Mouse (Mus musculus): ENCODE measurements around the gene Atp8b3. TPM values are rescaled to one million over a fixed set of nuclear protein-coding genes. Genes with fewer than 3 reads are reported as not detected.

The Atp8b3 gene
- polyA plus RNA-seq, 1 experiment: 0.03 TPM

GRCm38 (mm10) chr10:80578131-80578750 is 39.3 kb upstream of the Atp8b3 start:
- peak overlapping the region; percentile 96 for H3K4me3 ChIP-seq (replicated peaks)
- H3K36me3 ChIP-seq (ENCODE audit: control insufficient read depth): peaks cover 49% of the 10 kb centered on the region
- no peaks in the 10 kb centered on the region for H3K9me3 ChIP-seq (ENCODE audit: control insufficient read depth, low read length)
- TF ChIP-seq GATA1 (IDR thresholded peaks at IDR 0.05; ENCODE audit: low read length) (no peak), TAL1 (IDR thresholded peaks at IDR 0.05; ENCODE audit: low read length) (no peak)
- no peaks in the 10 kb centered on the region for H3K27me3 ChIP-seq (ENCODE audit: control insufficient read depth)
- H3K4me1 ChIP-seq (ENCODE audit: control insufficient read depth): peaks cover 79% of the 10 kb centered on the region

GRCm38 (mm10) chr10:80577195-80578130 is 38.5 kb upstream of the Atp8b3 start, which contains the start of gene Klf16:
TSS of gene Klf16 (minus strand) at chr10:80577321.
- H3K4me1 ChIP-seq (ENCODE audit: control insufficient read depth): peaks cover 85% of the 10 kb centered on the region

GRCm38 (mm10) chr10:80576351-80577194 is 37.6 kb upstream of the Atp8b3 start:
- H3K36me3 ChIP-seq (ENCODE audit: control insufficient read depth): peaks cover 50% of the 10 kb centered on the region
- peaks cover 91% of the 10 kb centered on the region for H3K4me1 ChIP-seq (ENCODE audit: control insufficient read depth)

More at GRCm38 (mm10) chr10:80577195-80578130, 38.5 kb upstream of the Atp8b3 start, which contains the start of gene Klf16:
- no peak for TF ChIP-seq TAL1 (IDR thresholded peaks at IDR 0.05; ENCODE audit: low read length)
- TF ChIP-seq GATA1 (IDR thresholded peaks at IDR 0.05; ENCODE audit: low read length): no peak
- no peaks in the 10 kb centered on the region for H3K9me3 ChIP-seq (ENCODE audit: control insufficient read depth, low read length)
- peak within 1 kb of the TSS; percentile 96 for H3K4me3 ChIP-seq (replicated peaks)
- no peaks in the 10 kb centered on the region for H3K27me3 ChIP-seq (ENCODE audit: control insufficient read depth)
- peaks cover 48% of the 10 kb centered on the region for H3K36me3 ChIP-seq (ENCODE audit: control insufficient read depth)

GRCm38 (mm10) chr10:80575925-80576324 is 37.0 kb upstream of the Atp8b3 start:
- Histone ChIP-seq H3K36me3 (ENCODE audit: control insufficient read depth) (peaks cover 51% of the 10 kb centered on the region), H3K4me3 (replicated peaks) (peak overlapping the region; percentile 96), H3K27me3 (ENCODE audit: control insufficient read depth) (no peaks in the 10 kb centered on the region), H3K9me3 (ENCODE audit: control insufficient read depth, low read length) (no peaks in the 10 kb centered on the region), H3K4me1 (ENCODE audit: control insufficient read depth) (peaks cover 93% of the 10 kb centered on the region)
- TF ChIP-seq TAL1 (IDR thresholded peaks at IDR 0.05; ENCODE audit: low read length) (no peak), GATA1 (IDR thresholded peaks at IDR 0.05; ENCODE audit: low read length) (no peak)

More at GRCm38 (mm10) chr10:80576351-80577194, 37.6 kb upstream of the Atp8b3 start:
- H3K4me3 ChIP-seq (replicated peaks): peak overlapping the region; percentile 96
- no peaks in the 10 kb centered on the region for H3K27me3 ChIP-seq (ENCODE audit: control insufficient read depth)
- no peak for TF ChIP-seq GATA1 (IDR thresholded peaks at IDR 0.05; ENCODE audit: low read length)
- no peak for TF ChIP-seq TAL1 (IDR thresholded peaks at IDR 0.05; ENCODE audit: low read length)
- H3K9me3 ChIP-seq (ENCODE audit: control insufficient read depth, low read length): no peaks in the 10 kb centered on the region

GRCm38 (mm10) chr10:80574896-80575295 is 36.0 kb upstream of the Atp8b3 start:
- H3K27me3 ChIP-seq (ENCODE audit: control insufficient read depth): no peaks in the 10 kb centered on the region
- no peaks in the 10 kb centered on the region for H3K9me3 ChIP-seq (ENCODE audit: control insufficient read depth, low read length)
- TF ChIP-seq TAL1 (IDR thresholded peaks at IDR 0.05; ENCODE audit: low read length) (no peak), GATA1 (IDR thresholded peaks at IDR 0.05; ENCODE audit: low read length) (no peak)
- H3K4me1 ChIP-seq (ENCODE audit: control insufficient read depth): peaks cover 97% of the 10 kb centered on the region
- H3K36me3 ChIP-seq (ENCODE audit: control insufficient read depth): peaks cover 58% of the 10 kb centered on the region
- H3K4me3 ChIP-seq (replicated peaks): peak overlapping the region; percentile 96

GRCm38 (mm10) chr10:80573944-80574343 is 35.0 kb upstream of the Atp8b3 start:
- Histone ChIP-seq H3K4me3 (replicated peaks) (peak overlapping the region; percentile 96), H3K27me3 (ENCODE audit: control insufficient read depth) (no peaks in the 10 kb centered on the region), H3K4me1 (ENCODE audit: control insufficient read depth) (peaks cover 97% of the 10 kb centered on the region), H3K36me3 (ENCODE audit: control insufficient read depth) (peaks cover 66% of the 10 kb centered on the region), H3K9me3 (ENCODE audit: control insufficient read depth, low read length) (no peaks in the 10 kb centered on the region)
- TF ChIP-seq TAL1 (IDR thresholded peaks at IDR 0.05; ENCODE audit: low read length) (no peak), GATA1 (IDR thresholded peaks at IDR 0.05; ENCODE audit: low read length) (peak; percentile 29; the same call in 1 of the 2 replicates)

GRCm38 (mm10) chr10:80572477-80572876 is 33.6 kb upstream of the Atp8b3 start:
- H3K4me3 ChIP-seq (replicated peaks): peak overlapping the region; percentile 96
- H3K27me3 ChIP-seq (ENCODE audit: control insufficient read depth): no peaks in the 10 kb centered on the region
- H3K9me3 ChIP-seq (ENCODE audit: control insufficient read depth, low read length): no peaks in the 10 kb centered on the region
- TF ChIP-seq GATA1 (IDR thresholded peaks at IDR 0.05; ENCODE audit: low read length): peak; percentile 85
- TF ChIP-seq TAL1 (IDR thresholded peaks at IDR 0.05; ENCODE audit: low read length): peak; percentile 73
- H3K4me1 ChIP-seq (ENCODE audit: control insufficient read depth): peaks cover 96% of the 10 kb centered on the region
- H3K36me3 ChIP-seq (ENCODE audit: control insufficient read depth): peaks cover 81% of the 10 kb centered on the region

All from erythroblast, embryonic 14.5 days (primary cell).